Mouse (Mus musculus): ENCODE measurements at regions not wholly inside any gene's neighbourhood (a gene's known extent, or its start where the extent isn't known, plus 50 kb on each side); places are given as distances from the start of the nearest gene placed in this dataset.

- DNase-seq: no peak
Measured at GRCm38 (mm10) chr7:40441128-40441527, 457.0 kb upstream of the Vstm2b start.

- DNase-seq: no peak
Measured at GRCm38 (mm10) chr7:40441786-40442185, 456.3 kb upstream of the Vstm2b start.

DNA sequence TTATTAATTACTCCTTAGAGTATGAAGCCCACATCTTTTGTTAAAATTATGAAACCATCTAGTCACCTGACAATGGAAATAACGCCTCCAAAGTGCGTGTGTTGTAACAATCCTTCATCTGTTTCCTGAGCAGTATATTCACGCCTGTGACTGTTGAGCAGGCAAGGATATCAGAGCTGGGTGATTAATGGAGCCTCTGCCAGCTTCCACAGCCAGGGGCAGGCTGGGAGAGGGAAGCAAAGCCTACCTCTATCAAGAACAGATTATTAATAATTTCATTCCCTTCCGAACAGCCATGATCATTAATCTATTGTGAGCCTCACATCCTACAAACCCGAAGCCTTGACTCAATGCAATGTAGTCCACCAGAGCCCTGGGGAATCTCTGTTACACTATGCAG, 431.7 kb upstream of the Vstm2b start:
- DNase-seq: no peak

DNA sequence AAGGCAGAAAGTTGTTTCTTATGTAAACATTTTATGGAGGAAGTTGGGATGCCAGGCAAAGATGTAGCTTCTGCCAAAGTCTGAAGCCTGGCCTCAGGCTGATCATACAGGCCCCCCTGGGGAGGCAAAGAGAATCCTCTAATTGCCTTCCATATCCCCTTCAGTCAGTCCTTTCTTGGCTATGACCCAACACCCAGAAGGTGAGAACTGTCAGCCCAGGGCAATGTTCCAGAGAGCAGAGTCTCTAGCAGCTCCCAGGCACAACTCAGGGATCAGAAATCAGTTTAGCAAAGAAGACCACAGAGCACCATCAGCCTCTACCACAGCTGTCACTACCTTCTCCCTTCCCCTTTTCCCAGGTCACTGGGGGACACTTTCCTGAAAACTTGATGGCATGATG, 410.9 kb upstream of the Vstm2b start:
- DNase-seq: no peak

DNA sequence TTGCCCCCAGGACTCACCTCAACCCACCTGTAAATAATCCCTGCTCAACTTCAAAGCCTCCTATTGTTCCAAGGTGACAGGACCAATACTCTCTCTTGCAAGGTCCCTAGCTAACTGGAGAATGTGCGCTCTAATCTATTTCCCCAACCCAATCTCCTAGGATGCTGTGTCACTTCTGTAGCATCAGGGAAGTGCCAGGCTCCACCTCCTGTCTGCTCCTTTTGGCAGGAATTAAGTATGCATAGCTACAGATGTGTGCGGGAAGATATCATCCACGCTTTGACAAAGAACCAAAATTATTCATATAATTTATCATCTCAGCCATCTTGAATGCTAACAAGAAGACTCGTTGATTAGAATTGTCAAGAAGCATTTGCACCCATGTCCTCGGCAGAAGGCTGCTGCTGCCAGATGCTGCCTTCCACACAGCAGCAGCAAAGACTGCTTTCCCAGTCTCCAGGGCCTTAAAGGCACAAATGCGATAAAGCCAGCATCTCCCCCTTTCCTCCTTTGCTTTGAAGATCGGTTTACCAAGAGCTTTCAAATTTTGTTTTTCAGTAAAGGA, 375.3 kb upstream of the Vstm2b start:
- no peak for DNase-seq

DNA sequence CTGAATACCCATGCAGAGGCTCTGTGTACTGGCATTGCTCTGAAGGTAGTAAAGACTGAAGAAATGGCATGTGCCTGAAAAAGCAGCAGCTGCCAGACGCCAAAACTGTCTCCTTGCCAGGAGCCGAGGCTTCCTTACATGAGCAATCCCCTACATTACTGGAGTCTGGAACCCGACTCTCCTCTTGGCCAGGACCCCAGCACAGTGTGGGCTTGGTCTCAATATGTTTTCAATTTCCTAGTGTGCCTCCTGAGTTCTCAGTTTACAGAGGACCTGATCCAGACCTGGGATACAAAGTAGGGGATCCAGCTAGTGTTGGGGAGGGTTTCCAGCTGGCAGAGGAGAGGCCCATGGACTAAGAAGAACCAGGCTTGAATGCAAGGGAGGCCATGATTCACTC, 361.5 kb upstream of the Vstm2b start:
- DNase-seq: no peak

DNA sequence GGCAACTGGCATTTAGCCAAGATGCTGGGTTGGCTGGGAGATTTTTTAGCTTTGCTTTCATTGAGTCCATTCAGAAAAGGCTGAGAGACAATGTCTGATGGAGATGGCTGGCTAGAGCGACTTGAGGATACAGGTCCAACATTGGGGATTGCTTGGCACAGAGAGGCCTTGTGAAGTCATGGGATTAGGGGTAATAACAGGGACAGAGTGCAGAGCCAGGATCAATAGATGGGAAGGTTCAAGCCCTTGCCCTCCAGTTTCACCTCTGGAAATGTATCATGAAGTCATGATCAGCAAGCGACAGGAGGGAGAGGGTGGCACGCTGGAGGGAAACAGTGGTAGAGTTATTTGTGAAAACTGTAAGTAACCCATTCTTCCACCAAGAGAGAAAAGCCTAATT, 360.5 kb upstream of the Vstm2b start:
- no peak for DNase-seq

- no peak for DNase-seq
Measured at GRCm38 (mm10) chr7:40539789-40540188, 358.3 kb upstream of the Vstm2b start.

- DNase-seq: no peak
Measured at GRCm38 (mm10) chr7:40541283-40541682, 356.8 kb upstream of the Vstm2b start.

DNA sequence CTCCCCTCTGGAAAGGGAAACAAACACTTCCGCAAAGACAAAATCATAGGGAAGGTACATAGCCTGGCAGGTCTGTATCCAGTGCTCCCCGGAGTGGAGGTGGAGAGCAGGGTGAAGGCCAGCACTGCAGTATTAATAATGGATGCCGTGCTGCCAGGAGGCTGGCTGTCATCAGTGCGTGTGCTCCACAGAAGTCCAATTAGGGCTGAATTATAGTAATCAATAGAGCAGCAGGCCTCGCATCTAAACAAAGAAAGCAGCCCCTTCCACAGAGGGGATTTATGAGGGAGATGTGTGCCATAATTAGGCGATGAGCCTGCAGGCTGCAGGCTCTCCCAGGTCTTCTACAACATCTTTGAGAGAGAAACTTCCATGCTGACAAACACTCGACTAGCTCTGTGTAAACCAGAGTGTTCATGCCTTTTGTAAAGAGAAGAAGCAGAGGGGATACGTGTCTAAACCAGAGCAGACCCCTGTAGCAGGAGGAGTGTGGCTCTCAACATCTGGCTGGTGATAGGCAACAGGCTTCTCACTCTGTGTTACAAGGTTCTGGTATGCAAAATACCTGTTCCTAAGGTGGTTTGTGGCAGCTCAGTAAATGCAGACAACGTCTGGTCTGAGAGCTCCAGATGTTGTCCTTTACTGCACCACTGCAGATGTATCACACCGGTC, 334.5 kb upstream of the Vstm2b start:
- DNase-seq: no peak

DNA sequence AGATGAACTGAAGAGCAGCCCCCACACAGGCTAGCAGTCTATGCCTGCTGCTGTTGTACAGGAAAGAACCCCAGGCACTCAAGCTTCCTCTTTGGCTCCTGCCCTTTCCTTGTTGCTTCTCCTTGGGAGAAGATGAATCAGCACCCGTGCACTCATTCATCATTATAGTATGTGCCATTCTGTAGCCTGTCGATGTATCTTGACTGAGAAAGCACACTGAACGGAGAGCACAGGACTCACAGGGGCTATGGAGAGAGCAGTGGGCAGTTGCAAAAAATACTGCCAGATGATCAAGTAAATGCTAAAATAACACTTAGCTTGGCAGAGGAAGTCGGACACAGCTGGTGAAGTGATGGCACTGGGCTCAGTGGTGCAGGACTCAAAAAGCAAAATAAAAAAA, 322.2 kb upstream of the Vstm2b start:
- DNase-seq: no peak

GRCm38 (mm10) chr7:40577365-40577764, 320.8 kb upstream of the Vstm2b start:
- no peak for DNase-seq

DNA sequence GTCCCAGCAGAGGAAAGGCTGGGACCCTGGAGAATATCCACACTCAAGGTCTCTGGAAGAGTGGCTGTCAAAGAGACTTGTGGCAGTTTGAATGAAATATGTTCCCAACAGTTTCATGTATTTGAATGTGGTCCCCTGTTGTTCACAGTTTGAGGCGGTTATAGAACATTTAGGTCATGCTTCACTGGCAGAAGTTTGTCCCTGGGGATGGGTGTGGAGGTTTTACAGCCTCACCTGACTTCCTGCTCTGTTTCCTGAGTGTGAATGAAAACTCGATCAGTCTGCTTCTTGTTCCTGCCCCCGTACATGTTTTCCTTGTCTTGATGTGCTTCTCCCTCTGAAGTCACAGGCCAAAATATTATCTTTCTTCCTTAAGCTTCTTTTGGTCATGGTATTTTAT, 277.4 kb upstream of the Vstm2b start:
- no peak for DNase-seq

DNA sequence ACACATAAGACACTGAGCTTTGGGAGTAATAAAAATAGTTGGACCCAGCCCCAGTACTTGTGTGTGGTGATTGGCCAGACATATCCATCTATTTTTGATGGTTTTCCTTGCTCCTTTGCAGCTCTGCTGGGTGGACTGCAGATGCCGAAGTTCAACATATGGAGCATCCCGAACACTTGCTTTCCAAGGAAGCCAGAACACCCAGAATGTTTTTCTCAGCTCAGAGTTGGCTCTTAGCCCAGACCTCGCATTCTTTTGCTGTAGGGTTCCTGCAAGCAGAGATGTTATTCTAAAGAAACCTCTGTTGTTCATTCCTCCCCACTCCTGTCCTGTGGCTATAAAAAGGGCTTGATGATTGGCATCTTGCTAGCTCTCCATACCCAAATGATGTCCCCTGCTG, 275.3 kb upstream of the Vstm2b start:
- DNase-seq: peak; percentile 36

DNA sequence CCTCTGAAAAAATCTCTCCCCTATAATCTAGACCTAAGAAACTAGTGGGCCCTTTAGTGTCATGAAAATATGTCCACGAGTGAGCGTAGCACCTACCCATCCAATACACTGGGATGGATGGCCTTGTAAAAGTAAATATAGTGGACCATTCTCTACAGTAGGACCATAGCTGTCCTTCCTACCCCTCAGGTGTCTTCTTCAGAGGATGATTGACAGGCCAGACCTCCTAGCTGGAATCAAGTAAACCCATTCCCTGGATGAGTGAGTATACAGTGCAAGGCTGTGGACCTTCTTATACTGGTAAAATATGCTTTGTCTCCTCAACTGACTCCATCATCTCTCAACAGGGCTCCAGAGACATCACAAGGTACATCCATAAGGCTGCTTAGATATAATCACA, 274.8 kb upstream of the Vstm2b start:
- no peak for DNase-seq

DNA sequence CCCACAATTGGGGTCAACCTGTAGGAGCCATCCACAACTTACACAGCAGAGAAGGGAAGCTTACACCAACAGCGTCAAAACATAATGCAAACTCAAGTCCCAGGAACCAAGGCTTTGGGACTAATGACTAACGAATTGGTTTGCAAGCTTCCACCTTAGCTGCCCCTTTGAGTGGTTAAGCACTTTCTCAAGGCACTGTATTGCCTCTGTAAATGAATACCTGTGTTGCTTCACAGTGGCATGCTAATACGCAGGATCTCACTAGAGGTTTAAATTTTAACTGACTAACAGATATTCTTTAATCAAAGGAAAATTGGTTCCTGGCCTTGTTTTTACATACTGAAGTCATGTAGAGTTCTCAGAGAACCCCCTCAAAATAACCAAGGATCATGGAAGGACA, 261.8 kb upstream of the Vstm2b start:
- DNase-seq: peak; percentile 32

- DNase-seq: no peak
Measured at GRCm38 (mm10) chr7:40654982-40655381, 243.1 kb upstream of the Vstm2b start.

- DNase-seq: no peak
Measured at GRCm38 (mm10) chr7:40655391-40655790, 242.7 kb upstream of the Vstm2b start.

GRCm38 (mm10) chr7:40659662-40660061, 238.5 kb upstream of the Vstm2b start:
- no peak for DNase-seq

DNA sequence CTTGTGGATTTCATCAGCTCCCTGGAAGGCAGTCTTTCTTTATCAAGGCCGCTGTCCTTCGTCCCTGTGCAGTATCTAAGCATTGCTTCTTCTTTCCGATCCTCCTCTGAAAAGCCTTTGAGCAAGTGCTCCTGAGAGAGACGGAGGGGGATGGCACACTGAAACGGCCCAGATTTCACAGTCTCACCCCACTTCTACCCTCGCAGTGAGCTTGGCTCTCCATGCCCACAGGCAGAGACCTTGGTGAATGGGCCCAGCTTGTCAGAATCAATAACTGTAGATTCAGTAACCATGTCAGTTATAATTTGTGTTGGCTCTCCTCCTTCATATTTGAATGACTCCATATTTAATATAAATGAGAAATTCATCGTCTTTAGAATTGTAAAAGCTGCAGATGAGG, 234.3 kb upstream of the Vstm2b start:
- DNase-seq: no peak

DNA sequence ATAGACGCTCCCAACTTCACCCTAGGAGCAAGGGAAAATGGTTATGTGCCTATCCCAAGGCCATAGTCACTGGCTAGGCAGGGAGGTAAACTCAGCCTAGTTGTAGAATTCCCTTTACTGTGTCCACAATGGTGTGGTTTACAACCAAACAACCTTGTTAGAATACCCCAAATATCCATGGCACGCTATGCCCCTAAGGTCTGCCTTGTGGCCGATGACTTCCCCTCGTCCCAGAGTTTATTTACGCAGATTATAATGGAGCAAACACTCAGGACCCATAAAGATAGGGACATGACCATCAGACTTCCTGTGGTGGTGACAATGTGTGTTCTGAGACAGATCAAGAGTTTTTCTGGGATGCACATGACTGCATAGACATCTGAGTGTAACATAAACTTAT, 231.5 kb upstream of the Vstm2b start:
- DNase-seq: no peak

GRCm38 (mm10) chr7:40670401-40670800, 227.7 kb upstream of the Vstm2b start:
- DNase-seq: peak; percentile 29

DNA sequence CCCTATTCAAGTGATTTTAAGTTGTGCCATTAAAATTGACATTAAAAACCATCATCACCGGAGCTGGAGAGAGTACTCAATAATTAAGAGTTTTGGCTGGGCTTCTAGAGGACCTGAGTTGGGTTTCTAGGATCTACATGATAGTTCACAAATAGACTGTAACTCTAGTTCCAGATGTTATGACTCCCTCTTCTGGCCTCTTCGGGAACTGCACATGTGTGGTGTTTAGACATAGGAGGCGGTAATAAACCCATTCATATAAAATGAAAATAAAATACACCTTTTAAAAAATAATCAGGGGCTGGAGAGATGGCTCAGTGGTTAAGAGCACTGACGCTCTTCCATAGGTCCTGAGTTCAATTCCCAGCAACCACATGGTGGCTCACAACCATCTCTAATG, 227.1 kb upstream of the Vstm2b start:
- no peak for DNase-seq

- DNase-seq: no peak
Measured at GRCm38 (mm10) chr7:40672348-40672747, 225.8 kb upstream of the Vstm2b start.

GRCm38 (mm10) chr7:40674397-40674796, 223.7 kb upstream of the Vstm2b start:
- no peak for DNase-seq
